Mouse (Mus musculus) spleen, embryonic (tissue): ENCODE data around the gene Ano10.

Experiments used
- CTCF ChIA-PET: fragments of 350-600 bp; sonication (Branson Sonifier 250); formaldehyde crosslinking; loops from one replicate; lab custom pipeline; 2022; lab: Charles Lee

Ano10 gene

DNA sequence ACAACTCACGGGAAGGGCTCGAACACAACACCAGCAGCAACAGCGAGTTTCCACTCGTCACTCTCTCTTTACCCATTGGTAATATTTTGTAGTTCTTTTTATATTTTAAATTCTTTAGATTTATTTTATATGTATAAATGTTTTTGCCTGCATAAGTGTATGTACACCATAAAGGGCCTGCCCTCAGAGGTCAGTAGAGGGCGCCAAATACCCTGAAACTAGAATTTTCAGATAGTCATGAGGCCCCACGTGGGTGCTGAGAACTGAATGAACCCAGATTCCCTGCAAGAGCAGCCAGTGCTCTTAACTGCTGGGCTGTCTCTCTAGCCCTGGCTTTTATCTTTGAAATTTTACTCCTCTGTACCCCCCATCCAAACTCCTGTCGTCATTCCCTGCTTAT lies 89.7 kb downstream of the Ano10 start:
- CTCF ChIA-PET, result no interaction called here

DNA sequence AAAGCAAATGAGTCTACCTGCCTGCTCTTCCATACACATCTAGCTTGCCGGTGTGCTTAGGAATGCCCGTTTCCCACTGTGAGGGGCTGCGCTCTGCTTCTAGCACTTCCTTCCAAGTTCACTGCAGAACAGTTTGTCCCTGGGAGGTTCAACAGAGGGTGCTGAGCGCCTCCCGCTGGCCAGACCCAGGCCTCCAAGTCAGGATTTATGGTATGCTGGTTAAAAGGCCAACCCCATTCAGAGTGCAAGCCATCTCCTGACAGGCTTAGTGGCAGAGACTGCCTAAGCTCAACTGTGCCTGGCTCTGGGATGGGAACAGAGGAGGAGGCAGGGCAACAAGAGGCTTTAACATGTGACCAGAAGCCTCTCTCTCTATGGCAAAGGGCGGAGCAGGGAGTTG lies 95.0 kb downstream of the Ano10 start:
- CTCF ChIA-PET, result no interaction called here

DNA sequence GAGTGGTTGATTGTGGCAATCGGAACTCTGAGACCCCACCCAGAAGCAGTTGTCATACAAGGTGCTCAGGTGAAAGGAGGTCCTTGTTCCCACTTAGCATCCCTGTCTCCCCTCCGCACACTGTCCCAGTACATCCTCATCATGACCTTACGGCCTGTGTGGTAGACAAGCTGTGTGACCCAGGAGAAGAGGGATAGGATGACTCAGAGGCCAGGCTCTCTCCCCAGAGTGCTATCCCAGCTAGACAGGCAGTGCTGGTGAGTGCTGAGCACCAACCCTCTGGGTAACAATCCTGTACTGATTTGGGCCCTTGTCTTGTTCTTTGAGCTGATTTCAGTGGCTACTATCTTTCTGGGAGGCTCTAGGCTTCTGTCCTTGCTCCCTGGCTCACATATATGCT lies 95.6 kb downstream of the Ano10 start:
- CTCF ChIA-PET, result no interaction called here

DNA sequence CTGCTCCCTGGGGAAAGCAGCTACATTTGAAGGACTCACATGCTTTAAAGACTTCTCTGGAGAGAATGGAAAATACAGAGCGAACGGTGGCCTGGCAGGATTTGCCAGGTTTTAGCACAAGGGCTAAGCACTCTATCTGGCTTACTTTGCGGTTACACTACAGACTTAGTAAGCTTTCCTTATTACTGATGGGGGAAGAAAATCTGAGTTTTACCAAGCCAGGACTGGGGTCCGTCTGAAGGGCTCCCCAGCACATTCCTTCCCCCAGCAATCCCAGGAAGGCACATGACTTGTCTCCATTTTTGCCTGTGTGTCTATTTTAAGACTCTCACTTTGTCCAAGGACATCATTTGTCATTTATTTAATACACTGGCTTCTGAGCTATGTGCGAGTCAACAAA lies 97.2 kb downstream of the Ano10 start:
- CTCF ChIA-PET, result interaction anchor here (0.6 kb wide), 1 partner anchor 1169 kb away, joined by 3 read pairs; no protein-coding TSS in a partner anchor

GRCm38 (mm10) chr9:122195042-122195682 lies 99.1 kb downstream of the Ano10 start:
- CTCF ChIA-PET, result interaction anchor here (0.5 kb wide), 1 partner anchor 162 kb away, joined by 3 read pairs; no protein-coding TSS in a partner anchor

DNA sequence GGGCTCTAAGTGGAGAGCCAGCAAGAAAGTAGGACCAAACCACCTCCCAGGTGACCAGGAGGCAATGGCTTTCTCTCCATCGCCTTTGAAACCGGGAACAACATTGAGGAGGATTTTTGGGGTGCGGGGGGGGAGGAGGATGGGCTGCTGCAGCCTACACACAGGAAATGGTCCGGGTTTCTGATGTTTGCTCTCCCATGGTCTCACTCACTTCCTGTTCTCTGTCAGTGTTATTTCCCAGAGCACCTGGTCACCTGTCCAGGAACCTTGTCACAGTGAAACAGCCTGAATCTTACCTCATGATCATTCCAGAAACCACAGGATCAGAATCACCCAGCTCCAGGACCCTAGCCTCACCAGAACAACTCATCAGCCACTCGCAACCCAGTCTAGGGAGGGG lies 100.4 kb downstream of the Ano10 start:
- CTCF ChIA-PET, result no interaction called here

DNA sequence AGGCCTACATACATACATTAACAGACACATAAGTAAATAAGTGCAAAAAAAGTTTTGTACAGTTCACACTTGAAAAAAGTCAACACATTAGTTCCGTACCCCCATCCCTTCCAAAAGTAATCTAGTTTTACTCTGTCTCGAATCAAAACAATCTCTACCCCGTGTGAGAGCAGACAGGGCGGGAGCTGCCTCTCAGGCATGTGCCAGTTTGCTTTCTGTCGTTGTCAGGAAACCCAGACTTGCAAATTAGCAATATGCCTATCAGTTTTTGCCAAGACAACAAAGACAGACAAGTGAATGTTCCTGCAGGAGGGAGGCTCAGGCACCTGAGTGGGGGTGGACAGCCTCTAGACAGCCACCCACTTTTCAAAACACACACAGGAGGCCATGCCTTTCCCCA lies 100.9 kb downstream of the Ano10 start:
- CTCF ChIA-PET, result no interaction called here

DNA sequence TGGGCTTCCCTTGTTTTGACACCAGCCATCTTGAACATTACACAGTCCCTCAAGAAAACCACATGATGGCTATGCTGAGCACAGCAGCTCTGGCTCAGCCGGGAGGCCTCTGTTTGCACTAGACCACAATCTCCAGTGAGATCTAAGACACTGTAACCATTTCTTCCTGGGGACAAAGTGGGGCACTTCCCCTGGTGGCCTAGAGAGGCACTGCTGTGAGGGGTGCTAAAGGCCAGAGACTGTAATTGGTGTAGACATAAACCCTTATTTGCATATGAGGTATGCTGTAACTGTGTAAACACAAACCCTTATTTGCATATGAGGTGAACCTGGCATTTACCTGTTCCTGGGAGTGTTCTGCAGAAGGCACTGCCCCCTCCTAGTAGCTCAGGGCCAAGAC lies 105.5 kb downstream of the Ano10 start:
- CTCF ChIA-PET, result no interaction called here

DNA sequence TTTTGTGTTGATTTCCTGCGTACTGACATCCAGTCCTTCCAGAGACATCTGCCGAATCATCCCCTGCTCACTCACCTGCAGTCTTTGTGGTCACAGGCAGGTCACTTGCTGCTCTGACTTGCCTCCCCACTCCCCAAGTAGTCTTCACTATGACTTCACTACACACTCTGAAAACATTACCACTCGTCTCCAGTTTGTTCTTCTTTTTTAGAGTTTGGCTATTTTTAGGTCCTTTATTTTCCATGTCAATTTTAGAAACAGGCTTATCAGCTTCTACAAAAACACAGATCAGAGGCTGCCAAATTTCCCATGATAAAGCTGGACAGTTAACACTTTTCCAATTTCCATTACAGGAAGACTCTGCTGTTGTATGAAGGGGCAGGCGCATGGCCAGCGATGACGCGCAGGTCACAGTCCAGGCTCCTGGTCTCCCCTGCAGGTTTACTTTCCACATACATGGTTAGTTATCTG lies 106.7 kb downstream of the Ano10 start:
- CTCF ChIA-PET, result interaction anchor here (0.6 to 1.1 kb wide), 3 partner anchors 8 to 98 kb away, joined by 3 to 4 read pairs (median 3); no protein-coding TSS in a partner anchor

DNA sequence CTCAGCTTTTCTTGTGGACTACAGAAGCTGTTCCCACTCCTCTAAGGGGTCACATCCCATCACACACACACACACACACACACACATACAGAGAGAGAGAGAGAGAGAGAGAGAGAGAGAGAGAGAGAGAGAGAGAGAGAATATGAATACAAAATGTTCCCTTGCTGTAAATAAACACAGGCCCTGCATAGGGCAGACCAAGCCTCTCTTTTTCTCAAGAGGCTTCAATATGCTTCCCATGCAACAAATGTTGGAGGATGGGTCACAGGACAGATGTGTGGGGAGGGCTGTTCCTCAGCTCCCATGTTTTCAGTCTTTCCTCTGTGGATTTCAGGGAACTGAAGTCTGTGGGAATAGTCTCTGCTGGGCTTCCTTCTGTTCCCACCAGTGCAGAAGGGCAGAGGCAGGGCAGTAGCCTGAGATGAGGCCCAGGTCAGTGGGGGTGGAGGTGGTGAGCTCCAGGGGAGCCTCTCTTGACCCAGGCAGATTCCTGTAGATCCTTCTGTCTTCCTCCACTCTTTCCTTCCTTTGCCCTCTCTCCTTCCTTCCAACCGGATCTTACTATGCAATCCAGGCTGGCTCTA lies 107.5 kb downstream of the Ano10 start:
- CTCF ChIA-PET, result interaction anchor here (0.6 kb wide), 1 partner anchor 46 kb away, joined by 4 read pairs; no protein-coding TSS in a partner anchor

- CTCF ChIA-PET, result interaction anchor here (0.6 to 1.2 kb wide), 3 partner anchors 47 to 354 kb away, joined by 3 to 4 read pairs (median 3); no protein-coding TSS in a partner anchor
These were observed 108.3 kb downstream of the Ano10 start for GRCm38 (mm10) chr9:122185953-122186352.

DNA sequence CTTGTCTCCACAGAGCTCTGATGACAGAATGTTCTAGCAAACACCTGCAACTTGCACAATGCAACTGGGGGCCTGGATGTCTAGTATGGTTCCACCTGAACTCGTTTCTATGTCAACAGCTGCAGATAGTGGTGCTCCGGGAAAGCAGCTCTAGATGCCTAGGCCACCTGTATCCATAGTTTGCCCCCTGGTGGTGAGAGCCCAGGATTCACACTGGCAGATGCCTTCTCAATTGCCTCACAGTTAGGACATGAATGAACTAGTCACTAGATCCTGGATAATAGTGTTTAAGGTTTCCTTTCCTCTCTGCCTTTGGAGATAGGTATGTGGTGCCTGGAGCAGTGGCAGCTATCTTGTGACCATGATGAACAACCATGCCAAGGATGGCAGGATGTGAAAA lies 109.2 kb downstream of the Ano10 start:
- CTCF ChIA-PET, result interaction anchor here (0.5 to 1.2 kb wide), 2 partner anchors 50 to 172 kb away, joined by 3 read pairs; no protein-coding TSS in a partner anchor

DNA sequence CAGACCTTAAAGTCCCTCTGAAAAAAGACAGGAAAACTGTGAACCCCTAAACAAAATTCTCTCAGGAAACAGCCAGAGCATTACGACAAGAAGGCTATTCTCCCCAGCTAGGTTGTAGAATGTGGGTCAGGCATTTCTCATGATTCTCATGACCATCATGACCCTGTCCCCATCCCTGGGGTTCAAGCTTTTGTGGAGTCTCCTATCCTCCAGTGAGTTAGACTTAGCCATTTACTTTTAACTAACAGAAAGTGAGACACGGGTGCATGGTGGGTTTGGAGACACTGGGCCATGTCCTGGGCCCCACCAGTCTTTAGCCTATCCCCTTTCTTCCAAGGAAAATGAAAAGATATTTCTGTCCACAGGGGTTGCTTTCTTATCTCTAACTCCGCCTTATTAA lies 109.9 kb downstream of the Ano10 start:
- CTCF ChIA-PET, result no interaction called here

DNA sequence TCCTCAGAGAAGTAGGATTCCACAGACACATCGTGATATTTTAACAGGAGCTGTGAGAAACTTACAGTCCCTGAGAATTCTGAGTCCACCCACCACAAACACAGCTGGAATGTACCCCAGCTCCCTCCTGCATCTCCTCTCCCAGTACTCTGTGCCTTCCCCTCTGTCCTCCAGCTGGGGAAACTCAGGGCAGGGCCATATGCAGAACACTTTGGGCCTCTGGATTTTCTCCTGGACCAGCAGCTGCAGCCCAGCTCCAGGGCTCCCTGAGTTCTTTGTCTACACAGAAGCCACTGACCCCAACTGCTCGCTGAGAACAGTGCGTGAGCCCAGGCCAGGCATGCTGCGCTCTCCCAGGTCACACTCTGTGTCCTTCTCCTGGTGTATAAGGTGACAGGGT lies 111.1 kb downstream of the Ano10 start:
- CTCF ChIA-PET, result no interaction called here

- CTCF ChIA-PET, result interaction anchor here (0.7 kb wide), 1 partner anchor 8 kb away, joined by 3 read pairs; no protein-coding TSS in a partner anchor
These were observed 114.1 kb downstream of the Ano10 start for GRCm38 (mm10) chr9:122180105-122180504.

DNA sequence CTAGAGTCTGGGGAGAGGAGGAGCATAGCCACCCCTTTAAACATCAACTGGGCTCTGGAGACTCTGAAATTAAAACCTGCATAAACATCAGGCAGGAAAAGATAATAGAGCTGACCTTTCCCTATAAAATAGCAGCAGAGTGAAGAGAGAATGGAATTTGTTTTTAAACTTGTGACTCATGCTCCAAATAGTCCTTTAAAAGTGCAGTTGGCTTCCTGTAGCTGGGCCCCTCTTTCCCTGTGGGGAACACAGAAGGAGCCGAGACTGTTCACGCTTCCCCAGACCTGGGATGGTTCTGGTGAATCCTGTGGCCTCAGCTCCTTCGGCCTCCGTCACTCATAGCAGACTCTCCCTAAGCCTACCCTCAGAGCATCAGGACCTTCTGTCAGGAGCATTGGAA lies 115.8 kb downstream of the Ano10 start:
- CTCF ChIA-PET, result no interaction called here

DNA sequence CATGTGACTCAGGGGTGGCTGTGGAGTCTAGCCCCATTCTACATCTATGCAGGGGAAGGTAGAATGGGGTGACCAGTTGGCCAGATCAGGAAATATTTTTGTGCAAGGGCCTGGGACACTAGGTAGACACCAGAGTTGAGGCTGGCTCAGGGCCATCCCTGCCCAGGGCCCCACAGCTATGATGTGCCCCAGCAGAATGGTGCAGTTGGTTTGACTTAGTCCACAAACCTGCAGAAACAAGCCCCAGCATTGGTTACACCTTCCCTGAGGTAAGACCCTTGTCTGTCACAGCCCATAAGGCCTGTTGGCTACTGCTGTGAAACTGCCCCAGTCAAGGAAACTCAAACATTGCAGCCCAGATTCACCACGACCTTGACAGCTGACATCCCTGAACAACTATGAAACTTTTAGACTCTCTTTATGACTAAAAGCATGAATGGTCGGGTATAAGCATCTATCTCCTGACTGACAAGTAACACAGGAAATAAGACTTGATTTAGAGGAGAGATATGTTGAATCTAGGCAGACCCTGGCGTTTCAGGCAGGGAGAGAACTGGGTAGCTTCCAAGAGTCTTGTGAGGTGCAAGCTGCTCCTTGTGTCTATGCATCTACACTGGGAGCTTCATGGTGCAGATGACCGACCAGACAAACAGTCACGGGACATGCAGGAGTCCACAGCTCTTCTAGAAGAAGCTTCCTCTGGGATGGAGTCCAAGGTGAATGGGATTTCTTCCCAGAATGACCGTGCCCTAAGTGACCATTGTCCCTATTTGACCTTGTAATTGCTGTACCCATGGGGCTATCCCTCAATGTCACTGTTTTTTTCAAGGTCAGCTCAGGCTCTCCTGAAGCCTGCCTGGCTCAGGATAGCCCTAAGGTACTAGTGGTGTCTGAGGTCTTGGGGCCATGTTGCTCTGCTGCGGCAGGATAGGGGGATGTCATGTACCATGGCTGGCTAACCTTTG lies 116.7 kb downstream of the Ano10 start:
- CTCF ChIA-PET, result interaction anchor here (0.6 kb wide), 1 partner anchor 13 kb away, joined by 10 read pairs; no protein-coding TSS in a partner anchor

GRCm38 (mm10) chr9:122174723-122175122 lies 119.5 kb downstream of the Ano10 start:
- CTCF ChIA-PET, result no interaction called here

DNA sequence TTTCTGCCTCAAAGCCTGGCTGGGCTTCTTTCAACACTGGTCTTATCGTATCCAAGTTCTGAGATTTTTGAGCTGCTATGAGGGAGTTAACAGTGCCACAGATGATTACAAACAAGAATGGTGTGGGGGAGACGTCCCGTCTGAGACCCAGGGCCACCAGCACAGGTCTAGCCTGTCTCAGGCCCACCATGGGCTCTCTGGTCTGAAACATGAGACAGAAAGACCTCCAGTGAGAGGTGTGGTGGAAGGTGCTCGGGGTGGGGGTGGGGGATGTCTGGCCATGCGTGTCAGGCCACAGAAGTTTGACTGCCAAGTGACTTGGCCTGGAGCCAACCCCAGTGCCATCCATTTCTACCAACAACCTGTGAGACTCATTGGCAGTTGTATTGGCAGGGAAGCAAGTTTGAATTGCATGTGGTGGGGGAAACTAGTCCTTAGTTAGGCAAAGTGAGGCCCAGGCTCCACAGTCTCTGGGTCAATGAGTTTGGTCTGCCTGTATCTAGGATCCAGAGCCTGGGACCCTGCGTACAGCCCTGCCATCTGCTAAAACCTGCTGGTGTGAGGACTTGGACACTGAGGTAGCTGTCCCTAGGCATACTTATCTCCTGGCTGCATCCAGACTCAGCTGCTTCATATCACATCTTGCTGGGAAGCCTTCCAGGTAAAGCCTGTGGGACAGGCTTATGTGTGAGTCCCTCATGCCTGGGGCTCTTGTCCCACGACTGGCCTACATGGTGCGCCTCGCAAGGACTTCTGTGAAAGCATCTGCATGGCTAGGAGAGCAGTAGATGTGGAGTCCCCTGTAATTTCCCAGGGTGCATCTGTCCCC lies 120.6 kb downstream of the Ano10 start:
- CTCF ChIA-PET, result interaction anchor here (0.6 to 0.7 kb wide), 2 partner anchors 73 to 461 kb away, joined by 3 read pairs; no protein-coding TSS in a partner anchor

DNA sequence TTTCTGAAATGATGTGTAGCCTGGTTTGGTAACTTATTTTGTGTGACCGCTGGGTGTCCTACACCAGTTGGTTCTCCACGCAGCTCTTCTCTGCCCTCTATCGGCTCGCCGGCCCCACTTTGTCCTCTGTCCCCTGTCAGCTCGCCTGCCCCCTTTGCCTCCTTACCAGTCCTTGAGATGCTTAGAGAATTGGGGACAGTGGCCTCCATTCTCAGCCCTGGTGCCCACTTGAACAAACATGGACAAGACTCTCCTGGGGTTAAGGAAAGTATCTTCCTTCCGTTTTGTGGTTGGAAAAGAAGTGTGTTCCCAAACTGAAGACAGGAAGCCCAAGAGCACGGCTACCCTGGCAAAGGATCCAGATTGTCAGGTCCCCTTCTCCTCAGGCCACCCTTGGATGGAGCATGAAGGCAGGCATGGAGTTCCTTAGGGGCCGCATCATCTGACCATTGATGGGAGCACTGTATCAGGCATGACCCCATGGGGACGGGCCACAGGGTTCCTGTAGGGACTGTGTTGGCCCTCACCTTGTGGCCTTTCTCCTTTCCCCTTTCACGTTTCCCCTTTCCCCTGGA lies 121.5 kb downstream of the Ano10 start:
- CTCF ChIA-PET, result interaction anchor here (0.7 kb wide), 1 partner anchor 72 kb away, joined by 3 read pairs; no protein-coding TSS in a partner anchor
